Mouse (Mus musculus): ENCODE results near the gene Gm10340.
"Not testable (repeated sequence)": the region's sequence is repeated elsewhere in the genome, so short reads cannot be mapped to it uniquely, and the experiment has no call there.

The Gm10340 gene

DNA sequence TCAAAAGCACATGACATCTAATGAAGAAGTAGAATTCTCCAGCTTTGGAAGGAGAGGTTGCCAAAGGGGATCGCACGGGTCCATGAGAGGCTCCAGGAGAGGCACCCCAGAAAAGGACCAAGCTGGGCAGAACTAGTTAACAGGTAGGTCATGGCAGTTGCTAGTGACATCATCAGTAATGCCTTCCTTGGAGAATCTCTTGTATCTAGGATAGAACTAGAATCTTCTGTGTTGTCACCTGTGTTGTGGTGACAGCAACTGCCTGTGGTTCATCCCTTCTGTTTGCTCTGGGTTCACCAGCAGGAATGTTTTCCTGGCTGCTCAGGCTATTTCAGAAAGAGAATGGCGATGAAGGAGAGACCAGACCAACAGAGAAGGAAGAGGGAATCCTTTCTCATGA, at the start of gene Gm10340:
TSS of gene Gm10340 (plus strand) at position 301 of the 400 bp plus-strand sequence.
- not testable (repeated sequence) for DNase-seq

DNA sequence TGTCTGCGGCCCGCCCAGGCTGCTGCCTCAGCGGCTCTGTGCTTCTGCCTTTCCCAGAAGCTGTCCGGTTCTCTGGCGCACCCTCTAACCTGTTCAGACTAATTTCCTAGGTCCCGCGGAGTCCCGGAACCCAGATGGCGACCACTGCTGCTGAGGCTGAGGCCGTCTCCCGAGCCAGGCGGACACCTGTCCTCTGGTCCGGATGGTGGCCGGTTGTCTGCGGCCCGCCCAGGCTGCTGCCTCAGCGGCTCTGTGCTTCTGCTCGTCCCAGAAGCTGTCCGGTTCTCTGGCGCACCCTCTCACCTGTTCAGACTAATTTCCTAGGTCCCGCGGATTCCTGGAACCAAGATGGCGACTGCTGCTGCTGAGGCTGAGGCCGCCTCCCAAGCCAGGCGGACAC, 17.7 kb upstream of the Gm10340 start:
- peak; percentile 1 for DNase-seq

DNA sequence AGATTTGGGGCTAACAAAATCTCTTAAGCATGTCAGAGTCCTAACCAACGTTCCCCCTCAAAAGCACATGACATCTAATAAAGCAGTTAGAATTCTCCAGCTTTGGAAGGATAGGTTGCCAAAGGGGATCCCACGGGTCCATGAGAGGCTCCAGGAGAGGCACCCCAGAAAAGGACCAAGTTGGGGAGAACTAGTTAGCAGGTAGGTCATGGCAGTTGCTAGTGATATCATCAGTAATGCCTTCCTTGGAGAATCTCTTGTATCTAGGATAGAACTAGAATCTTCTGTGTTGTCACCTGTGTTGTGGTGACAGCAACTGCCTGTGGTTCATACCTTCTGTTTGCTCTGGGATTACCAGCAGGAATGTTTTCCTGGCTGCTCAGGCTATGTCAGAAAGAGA, 54.2 kb downstream of the Gm10340 start, which contains the start of gene Gm5795:
TSS of gene Gm5795 (plus strand) at position 301 of the 400 bp plus-strand sequence.
- DNase-seq = not testable (repeated sequence)
